ENCODE assay signal across 8 mouse cellular contexts in the genomic region with DNA sequence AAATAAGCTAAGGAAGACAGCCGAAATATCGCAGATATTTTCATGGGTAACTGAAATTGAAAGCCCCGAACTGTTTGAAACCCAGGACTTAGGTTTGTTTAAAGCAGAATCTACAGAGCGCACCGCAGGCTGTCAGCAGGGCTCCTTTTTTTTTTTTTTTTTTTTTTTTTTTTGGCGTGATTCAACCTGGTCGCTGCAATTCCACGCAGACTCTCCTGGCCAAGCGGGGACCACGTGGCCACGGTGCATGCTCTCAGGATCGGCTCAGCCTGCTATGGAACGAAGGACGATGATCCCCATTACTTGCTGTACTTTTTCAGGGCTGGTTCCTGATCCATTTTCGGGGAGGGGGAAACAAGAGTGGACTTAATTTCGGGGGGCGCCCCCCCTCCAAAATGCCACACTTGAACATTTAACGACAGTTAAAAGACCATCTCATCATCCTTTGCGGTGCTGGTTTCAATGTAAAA. TPM values are rescaled to one million over a fixed set of nuclear protein-coding genes. Genes with fewer than 3 reads are reported as not detected.
DNase-seq lines count a peak whose midpoint lies in the region; ATAC-seq and TF ChIP-seq lines count a peak whose summit lies in the region.

No protein-coding gene starts in this region.

- H3K36me3 ChIP-seq in ES-E14 (ENCODE audit: control insufficient read depth, insufficient read depth, low read length, poor library complexity, severe bottlenecking) = no peaks in the 10 kb centered on the region
- H3K36me3 ChIP-seq in limb, embryonic 13.5 days = no peaks in the 10 kb centered on the region
- H3K36me3 ChIP-seq in midbrain, embryonic 16.5 days (ENCODE audit: control insufficient read depth, insufficient read depth, low read length) = no peaks in the 10 kb centered on the region

- peaks cover 0 to 9% of the 10 kb centered on the region in 2 experiments; a peak in 1 of 4 replicates for H3K4me1 ChIP-seq in ES-E14 (ENCODE audit: control insufficient read depth in 2 of 2, insufficient read depth in 2 of 2, low read length in 2 of 2, poor library complexity in 1 of 2)
- peaks cover 26% of the 10 kb centered on the region for H3K4me1 ChIP-seq in limb, embryonic 13.5 days
- peaks cover 38% of the 10 kb centered on the region for H3K4me1 ChIP-seq in midbrain, embryonic 16.5 days (ENCODE audit: control insufficient read depth, insufficient read depth, low read length)

- H3K27ac ChIP-seq in ES-E14 (ENCODE audit: insufficient read depth, low read depth, low read length, poor library complexity, severe bottlenecking) = no peak overlapping the region
- H3K27ac ChIP-seq in limb, embryonic 13.5 days = no peak overlapping the region
- H3K27ac ChIP-seq in midbrain, embryonic 16.5 days (ENCODE audit: low read length) = peak overlapping the region; percentile 94

- in situ Hi-C loops in ES-E14 (cut with MboI; ENCODE audit: low sequenced_read_pairs in 2 of 2, unreplicated experiment in 2 of 2) = no loop called here

- WGBS in limb, embryonic 13.5 days = 1% methylated on average over 19 of the region's 19 CpGs
- WGBS in midbrain, embryonic 16.5 days = under 1% methylated on average over 19 of the region's 19 CpGs

- peak overlapping the region; percentile 49 to 77 for H3K4me3 ChIP-seq in ES-E14 (ENCODE audit: insufficient read depth in 1 of 2, low read depth in 1 of 2, low read length in 2 of 2, poor library complexity in 1 of 2, severe bottlenecking in 1 of 2)
- H3K4me3 ChIP-seq in limb, embryonic 13.5 days = peak overlapping the region; percentile 73
- H3K4me3 ChIP-seq in midbrain, embryonic 16.5 days (ENCODE audit: low read depth, low read length) = peak overlapping the region; percentile 85

- peak; percentile 30 for DNase-seq in gastrocnemius, postnatal 10 days
- no peak for DNase-seq in gastrocnemius, postnatal 4 days (ENCODE audit: low spot score in 2 of 2)
- no peak for DNase-seq in ES-E14 (ENCODE audit: low read depth, low spot score)
- peak; percentile 55 to 64 for DNase-seq in cerebellum, postnatal 36 days
- peak; percentile 34 to 60 for DNase-seq in heart, postnatal 10 days
- DNase-seq in spleen, adult 12 weeks (ENCODE audit: low spot score) = no peak

- no peak for ATAC-seq in limb, embryonic 13.5 days (ENCODE audit: low FRiP score, low read depth)
- no peak for ATAC-seq in midbrain, embryonic 16.5 days

- no peaks in the 10 kb centered on the region for H3K9me3 ChIP-seq in ES-E14 (ENCODE audit: control insufficient read depth, insufficient read depth, low read depth, low read length)
- H3K9me3 ChIP-seq in limb, embryonic 13.5 days = no peaks in the 10 kb centered on the region
- no peaks in the 10 kb centered on the region for H3K9me3 ChIP-seq in midbrain, embryonic 16.5 days (replicated peaks; ENCODE audit: control insufficient read depth, low read length, poor library complexity, severe bottlenecking)

- peak overlapping the region; percentile 73 for H3K9ac ChIP-seq in ES-E14 (ENCODE audit: insufficient read depth, low read depth, low read length, poor library complexity, severe bottlenecking)
- peak overlapping the region; percentile 77 for H3K9ac ChIP-seq in limb, embryonic 13.5 days
- H3K9ac ChIP-seq in midbrain, embryonic 16.5 days (ENCODE audit: low read depth, low read length) = peak overlapping the region; percentile 78

- peaks cover 45% of the 10 kb centered on the region for H3K27me3 ChIP-seq in limb, embryonic 13.5 days
- no peaks in the 10 kb centered on the region for H3K27me3 ChIP-seq in midbrain, embryonic 16.5 days (ENCODE audit: control insufficient read depth, insufficient read depth, low read depth, low read length)

- intact Hi-C loops in heart, postnatal 10 days (cut with DNase I) = loop anchor here (2.0 kb wide), 1 partner anchor 16 kb away; no protein-coding TSS in a partner anchor

- H3K4me2 ChIP-seq in limb, embryonic 13.5 days (replicated peaks) = peak overlapping the region; percentile 98
- H3K4me2 ChIP-seq in midbrain, embryonic 16.5 days (ENCODE audit: low read length) = peak overlapping the region; percentile 85

TF ChIP-seq in ES-E14, 5 proteins besides CTCF, POLR2A, EP300 and RAD21:
- TF ChIP-seq CHD2 (IDR thresholded peaks at IDR 0.05; ENCODE audit: low read depth, low read length) (no peak), HCFC1 (IDR thresholded peaks at IDR 0.05; ENCODE audit: borderline replicate concordance, insufficient read depth, low read length) (no peak), MAFK (IDR thresholded peaks at IDR 0.05; ENCODE audit: insufficient read depth, low read depth, low read length) (no peak), ZC3H11A (IDR thresholded peaks at IDR 0.05; ENCODE audit: borderline replicate concordance, low read depth, low read length) (no peak), ZNF384 (IDR thresholded peaks at IDR 0.05; ENCODE audit: low read depth, low read length) (peak; percentile 93)

RNA-seq across cellular contexts. Expression of gene Frat1, which starts 1.4 kb away (rescaled TPM):
- 1 to 10 TPM; 5.6 to 6.1 TPM for total RNA-seq in gastrocnemius, postnatal 10 days (2021)
- 1 to 10 TPM; 4.6 to 6.7 TPM for total RNA-seq in gastrocnemius, postnatal 4 days (2021)
- total RNA-seq in ES-E14 (2012; rRNA removed) = 2.5 and 3.5 TPM in 2 replicates
- 1 to 10 TPM; 2.2 to 3.8 TPM for total RNA-seq in heart, postnatal 10 days (2021)
- polyA plus RNA-seq in limb, embryonic 13.5 days (2015; fragmentation: Nextera tagmentation; extraction: Ambion mirVana) = 6.0 and 6.1 TPM in 2 replicates
- 27.3 and 28.2 TPM in 2 replicates for polyA plus RNA-seq in midbrain, embryonic 16.5 days (2015; fragmentation: Nextera tagmentation; extraction: Ambion mirVana)

RNA-seq across cellular contexts. Expression of gene Frat2, which starts 16.8 kb away (rescaled TPM):
- 10 to 100 TPM; 17.3 to 23.7 TPM for total RNA-seq in gastrocnemius, postnatal 10 days (2021)
- total RNA-seq in gastrocnemius, postnatal 4 days (2021) = 10 to 100 TPM; 11.7 to 14.1 TPM
- 4.5 and 7.0 TPM in 2 replicates for total RNA-seq in ES-E14 (2012; rRNA removed)
- 1 to 10 TPM; 4.7 to 6.9 TPM for total RNA-seq in heart, postnatal 10 days (2021)
- polyA plus RNA-seq in limb, embryonic 13.5 days (2015; fragmentation: Nextera tagmentation; extraction: Ambion mirVana) = 2.8 and 3.1 TPM in 2 replicates
- 5.0 and 5.6 TPM in 2 replicates for polyA plus RNA-seq in midbrain, embryonic 16.5 days (2015; fragmentation: Nextera tagmentation; extraction: Ambion mirVana)

RNA-seq across cellular contexts. Expression of gene Arhgap19, which starts 29.3 kb away (rescaled TPM):
- 10 to 100 TPM in 1 of 2 experiments, 1 to 10 TPM in 1; 9.5 to 11.6 TPM for total RNA-seq in gastrocnemius, postnatal 10 days (2021)
- total RNA-seq in gastrocnemius, postnatal 4 days (2021) = 10 to 100 TPM; 14.5 to 15.4 TPM
- total RNA-seq in ES-E14 (2012; rRNA removed) = 31.7 and 32.5 TPM in 2 replicates
- total RNA-seq in heart, postnatal 10 days (2021) = 1 to 10 TPM; 4.6 to 4.9 TPM
- 21.6 and 23.1 TPM in 2 replicates for polyA plus RNA-seq in limb, embryonic 13.5 days (2015; fragmentation: Nextera tagmentation; extraction: Ambion mirVana)
- polyA plus RNA-seq in midbrain, embryonic 16.5 days (2015; fragmentation: Nextera tagmentation; extraction: Ambion mirVana) = 4.3 TPM in 2 replicates

Comparison
In these comparisons a context has a peak if more than half of its experiments do, and no peak if none do; other contexts are left out.
1. DNase-seq: peak in gastrocnemius, postnatal 10 days (single experiment), cerebellum, postnatal 36 days (2 of 2) and heart, postnatal 10 days (2 of 2); none in gastrocnemius, postnatal 4 days (0 of 2), ES-E14 (single experiment) and spleen, adult 12 weeks (single experiment).
2. Peak in every context shown above with its lines, with median percentiles within 50 percentile points of each other: H3K4me3 ChIP-seq and H3K9ac ChIP-seq.